Mouse (Mus musculus) natural killer cell, adult 2 months (primary cell): ENCODE measurements around the gene Sct.
A peak's percentile ranks its signal among the peaks of the same experiment; 100 is the strongest.

Source experiments
- DNase-seq, 2 experiments: peaks; one replicate each; pipeline ENCODE4 v3.0.0; 2022; ENCODE audit warnings: low spot score in 2 of 2

Gene Sct

DNA sequence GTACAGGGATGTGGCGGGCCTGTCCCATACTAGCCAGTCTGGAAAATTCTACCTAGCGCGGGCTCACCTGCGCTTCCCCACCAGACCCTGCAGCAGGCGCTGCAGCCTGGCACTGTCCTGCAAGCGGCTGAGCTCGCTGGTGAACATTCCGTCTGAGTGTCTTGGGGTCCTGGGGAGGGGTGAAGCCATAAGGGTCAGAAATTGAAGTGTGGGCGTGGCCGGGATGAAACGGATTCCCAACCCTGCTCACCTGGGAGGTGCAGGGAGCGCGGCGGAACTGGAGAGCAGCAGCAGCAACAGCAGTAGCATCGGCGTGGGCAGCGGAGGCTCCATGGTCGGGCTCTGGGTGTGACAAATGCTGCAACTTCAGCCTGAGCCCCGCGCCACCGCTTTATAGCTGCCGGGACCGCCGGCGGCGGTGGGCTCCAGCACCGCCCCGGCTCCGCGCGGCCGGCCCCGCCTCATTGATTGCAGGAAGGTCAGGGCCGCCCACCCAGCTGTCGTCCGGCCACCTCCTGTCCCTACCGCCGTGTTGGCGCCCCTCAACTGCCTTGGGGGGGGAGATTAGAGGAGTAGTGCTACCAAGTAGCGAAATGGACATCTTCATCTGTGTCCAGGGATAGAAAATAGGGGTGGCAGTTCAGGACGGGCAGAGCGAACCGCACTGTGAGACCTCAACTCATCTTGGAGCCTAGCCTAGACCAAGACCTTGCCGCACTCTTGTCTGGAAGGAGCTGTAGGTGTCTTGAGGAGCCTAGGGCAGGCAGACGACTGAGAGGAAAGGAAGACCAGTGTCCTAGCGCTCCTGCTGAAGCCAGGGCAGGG, at the start of gene Sct:
Gene Sct (minus strand): TSS at position 368 of the 825 bp plus-strand sequence.
- DNase-seq: no peak

DNA sequence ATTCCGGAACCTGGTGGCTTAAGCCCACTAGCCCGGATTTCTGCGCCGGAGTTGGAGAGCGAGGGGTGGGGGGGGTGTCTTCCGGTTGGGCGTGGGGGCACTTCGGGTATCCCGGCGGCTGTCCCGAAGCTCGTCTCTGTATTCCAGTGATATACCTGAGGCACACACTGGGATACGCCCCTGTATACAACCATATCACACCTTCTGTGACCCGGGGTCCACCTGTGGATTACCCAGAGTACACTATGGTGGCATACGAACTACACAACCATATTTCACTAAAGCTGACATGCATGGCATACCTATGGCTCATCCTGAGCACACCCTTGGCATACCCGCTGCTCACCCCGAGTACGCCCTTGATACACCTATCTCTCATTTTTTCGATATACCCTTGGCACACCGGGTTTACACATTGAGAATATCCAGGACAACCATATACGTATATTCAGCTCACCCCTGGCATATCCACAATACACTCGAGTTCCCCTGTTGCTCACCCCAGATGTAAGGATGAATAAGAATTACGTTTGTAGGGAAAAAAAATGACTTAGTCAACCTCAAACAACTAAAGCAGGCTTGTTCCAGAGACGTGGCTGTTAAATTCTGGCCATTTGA, 49.5 kb upstream of the Sct start:
- no peak for DNase-seq

DNA sequence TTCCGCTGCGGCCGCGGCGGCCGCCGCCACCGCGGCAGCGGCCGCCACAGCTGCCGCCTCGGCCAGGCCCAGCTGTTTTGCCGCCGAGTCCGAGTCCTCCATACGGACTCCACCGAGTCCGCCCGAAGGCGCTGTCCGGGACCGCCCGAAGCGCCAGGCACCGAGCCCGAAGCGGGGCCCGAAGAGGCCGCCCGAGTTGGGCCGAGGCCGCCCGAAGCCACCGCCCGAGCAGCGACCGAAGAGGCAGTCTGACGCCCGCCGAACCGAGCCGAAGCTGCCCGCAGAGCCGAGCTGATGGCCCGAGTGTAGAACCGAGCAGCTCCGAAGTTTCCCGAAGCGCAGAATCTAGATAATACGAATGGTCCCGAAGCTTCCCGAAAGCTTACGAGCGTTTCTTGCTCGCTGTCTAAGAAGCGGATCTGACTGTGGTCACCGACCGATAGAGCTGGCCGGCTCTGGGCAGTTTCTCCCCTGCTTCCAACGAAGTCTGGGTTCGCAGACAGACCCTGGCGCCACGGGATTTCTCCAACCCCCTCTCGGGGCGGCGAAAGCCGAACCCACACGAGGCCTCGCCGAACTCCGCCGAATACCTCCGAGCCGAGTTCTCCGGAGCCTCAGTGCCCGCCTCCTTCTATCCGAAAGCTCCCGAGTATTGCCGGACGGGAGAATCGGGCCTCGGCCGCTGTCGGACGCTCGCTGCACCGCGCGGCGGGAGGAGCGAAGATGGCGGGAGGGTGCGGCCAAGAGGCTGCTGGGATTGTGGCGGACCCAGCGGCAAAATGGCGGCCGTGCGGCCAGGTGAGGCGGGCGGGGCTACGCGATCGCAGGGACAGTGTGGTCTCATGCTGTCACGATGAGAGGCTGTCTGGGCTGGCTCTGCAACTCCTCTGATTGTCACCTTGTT, 48.8 kb upstream of the Sct start, which contains the start of the genes Deaf1 and Tmem80:
Gene Deaf1 (minus strand): TSS at position 222 of the 904 bp plus-strand sequence.
Gene Tmem80 (plus strand): TSS at position 271 of the 904 bp plus-strand sequence.
- peak; percentile 99 for DNase-seq

DNA sequence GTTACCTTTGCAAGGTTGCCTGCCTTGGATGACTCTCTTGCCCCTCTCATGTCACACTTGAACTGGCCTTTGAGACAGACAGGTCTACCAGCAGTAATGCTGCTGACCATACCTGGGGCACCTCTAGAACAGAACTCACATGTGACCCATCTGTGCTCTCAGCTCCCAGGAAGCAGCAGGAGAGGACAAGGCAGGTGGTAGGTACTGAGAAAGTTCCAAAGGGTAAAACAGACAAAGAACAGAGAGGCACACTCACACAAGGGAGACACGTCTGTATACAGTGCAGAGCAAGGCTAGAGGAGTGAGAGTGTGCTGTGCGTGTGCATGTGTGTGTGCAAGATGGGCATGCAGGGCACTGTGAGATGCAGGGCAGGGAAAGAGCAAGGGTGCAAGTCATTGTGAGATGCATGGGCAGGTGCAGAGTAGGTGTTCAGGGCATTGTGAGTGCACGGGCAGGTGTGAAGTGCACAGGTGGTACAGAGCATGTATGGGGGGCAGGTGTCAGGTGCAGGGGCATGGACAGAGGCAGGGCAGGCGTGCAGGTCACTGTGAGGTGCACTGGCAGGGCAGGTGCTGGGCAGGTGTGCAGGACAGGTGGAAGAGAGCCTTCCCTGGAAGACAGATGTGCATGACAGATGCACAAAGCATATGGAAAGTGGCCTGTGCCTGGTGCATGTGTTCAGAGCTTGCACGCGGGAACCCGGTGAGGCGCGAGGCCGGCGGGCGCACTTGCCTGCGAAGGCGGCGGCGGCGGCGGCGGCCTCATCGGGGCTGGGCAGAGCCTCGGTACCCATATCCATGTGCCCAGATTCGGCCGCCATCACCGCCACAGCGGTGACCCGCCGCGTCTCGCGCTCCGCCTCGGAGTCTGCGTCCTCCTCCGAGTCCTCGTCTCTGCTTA, 47.9 kb upstream of the Sct start:
- DNase-seq: peak in 1 of 2 experiments; percentile 10

DNA sequence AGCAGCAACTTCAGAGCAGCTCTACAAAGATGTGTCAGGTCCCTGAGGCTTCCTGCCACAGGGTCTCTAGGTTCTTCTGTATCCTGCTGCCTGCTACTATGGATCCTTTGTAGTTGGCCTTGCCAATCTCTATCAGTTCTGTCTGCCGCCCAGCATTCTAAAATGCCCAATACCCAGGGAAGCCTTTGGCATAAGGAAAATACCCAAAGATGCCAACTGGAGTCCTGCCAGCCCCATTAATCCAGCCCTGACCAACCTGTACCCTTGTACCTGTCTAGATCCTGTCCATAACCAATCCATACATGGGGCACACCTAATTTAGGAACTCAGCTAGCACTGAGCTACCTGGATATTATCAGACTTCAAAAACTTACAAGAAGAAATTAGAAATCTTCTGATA, 45.8 kb upstream of the Sct start:
- no peak for DNase-seq

DNA sequence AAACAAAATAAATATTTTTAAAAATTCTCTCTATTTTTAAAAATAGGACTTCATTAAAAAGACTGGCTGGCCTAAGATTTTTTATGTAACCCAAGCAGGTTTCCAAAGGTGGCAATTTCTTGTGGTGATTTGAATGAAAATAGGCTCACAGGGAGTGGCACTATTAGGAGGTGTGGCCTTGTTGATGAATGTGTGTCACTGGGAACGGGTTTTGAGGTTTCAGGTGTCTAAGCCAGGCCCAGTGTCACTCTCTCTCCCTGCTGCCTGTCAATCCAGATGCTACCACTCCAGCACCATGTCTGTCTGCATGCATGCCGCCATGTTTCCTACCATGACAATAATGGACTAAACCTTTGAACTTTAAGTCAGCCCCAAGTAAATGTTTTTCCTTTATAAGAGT, 40.5 kb upstream of the Sct start:
- DNase-seq: no peak

DNA sequence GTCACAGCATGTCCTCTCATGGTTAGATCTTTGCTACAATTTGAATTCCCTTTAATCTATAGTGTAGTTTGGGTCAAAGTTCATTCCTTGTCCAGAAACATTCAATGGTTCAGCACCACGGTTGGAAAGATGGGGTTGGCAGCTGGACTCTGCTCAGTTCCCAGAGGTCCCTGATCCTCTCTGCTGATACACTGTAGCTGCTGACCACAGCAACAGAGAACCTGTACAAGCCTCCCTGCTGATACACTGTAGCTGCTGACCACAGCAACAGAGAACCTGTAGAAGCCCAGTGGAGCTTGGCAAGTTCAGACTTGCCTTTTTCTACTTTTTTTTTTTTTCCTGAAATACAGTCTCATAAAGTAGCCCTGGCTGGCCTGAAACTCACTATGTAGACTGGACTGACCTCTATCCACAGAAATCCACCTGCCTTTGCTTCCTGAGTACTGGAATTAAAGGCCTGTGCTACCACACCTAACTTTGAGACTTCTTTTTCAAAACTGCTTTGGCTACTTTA, 38.7 kb upstream of the Sct start:
- DNase-seq: no peak

DNA sequence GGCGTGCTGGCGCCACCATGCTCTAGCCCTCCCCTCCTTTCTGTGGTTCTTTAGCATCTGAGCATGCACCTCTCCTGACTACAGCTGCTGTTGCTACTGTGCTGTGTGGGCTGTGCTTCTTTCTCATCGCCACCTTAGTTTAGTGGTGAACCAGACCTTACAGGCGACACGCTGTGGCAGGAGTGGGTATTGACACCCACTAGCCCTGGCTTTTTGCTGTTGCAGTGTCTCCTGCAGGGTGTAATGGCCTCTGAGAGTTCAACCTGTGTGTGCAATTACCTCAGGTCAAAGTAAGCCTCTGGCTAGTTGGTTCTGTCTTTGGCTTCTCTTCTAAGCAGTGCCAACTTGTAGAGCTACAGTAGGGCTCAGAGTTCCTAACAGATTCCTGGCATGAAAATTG, 37.0 kb upstream of the Sct start:
- DNase-seq: peak; percentile 57 to 67

DNA sequence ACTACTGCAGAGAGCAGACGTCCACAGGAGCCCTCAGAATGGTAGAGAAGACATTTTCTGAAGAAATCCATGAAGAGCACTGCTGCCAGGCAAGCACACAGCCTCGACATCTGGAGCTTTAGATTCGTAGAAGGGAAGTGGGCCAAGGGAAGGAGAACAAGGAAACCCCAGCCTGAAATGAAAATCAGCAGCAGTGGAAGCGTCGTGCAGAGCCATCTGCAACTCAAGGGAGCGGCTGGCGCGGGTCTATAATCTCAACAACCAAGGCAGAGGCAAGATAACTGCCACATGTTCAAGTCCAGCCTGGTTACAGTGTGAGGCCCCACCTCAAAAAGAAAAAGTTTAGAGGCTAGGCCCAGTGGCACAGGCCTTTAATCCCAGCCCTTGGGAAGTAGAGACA, 36.1 kb upstream of the Sct start:
- DNase-seq: no peak

DNA sequence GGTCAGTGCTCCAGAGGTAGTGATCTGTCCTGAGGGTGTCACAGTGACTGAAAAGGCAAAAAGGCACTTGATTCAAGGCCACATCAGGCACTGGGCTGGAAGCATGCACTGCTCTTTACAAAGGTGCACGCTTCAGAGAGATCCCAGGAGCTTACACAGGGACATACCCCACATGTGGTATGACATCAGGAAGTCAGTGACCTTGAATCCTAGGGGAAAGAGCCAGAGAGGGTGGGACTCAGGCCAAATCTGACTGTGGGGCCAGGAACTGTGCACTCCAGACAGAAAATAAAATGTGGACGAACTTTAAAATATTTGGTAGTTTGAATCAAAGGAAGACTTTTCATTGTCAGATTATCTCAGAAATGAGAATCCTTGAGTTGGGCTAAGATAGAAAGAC, 35.5 kb upstream of the Sct start:
- DNase-seq: no peak

DNA sequence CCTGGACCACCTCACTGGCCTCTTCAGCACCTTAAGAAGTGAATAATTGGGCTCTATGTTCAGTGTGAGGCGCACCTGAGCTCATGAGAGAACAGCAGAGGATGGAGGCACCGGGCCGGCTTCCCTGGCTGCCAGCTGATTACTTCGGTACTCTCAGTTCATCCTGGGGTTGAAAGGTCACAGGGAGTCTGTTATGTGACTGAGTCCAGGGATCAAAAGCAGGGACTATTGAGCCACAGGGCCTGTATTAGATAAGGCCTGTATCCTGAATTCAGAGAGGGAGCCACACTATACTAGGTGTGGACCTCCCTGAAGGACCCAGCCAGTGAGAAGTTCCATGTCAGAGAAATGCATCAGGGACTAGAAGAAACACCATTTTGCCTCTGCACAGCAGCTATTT, 25.6 kb upstream of the Sct start:
- DNase-seq: no peak

DNA sequence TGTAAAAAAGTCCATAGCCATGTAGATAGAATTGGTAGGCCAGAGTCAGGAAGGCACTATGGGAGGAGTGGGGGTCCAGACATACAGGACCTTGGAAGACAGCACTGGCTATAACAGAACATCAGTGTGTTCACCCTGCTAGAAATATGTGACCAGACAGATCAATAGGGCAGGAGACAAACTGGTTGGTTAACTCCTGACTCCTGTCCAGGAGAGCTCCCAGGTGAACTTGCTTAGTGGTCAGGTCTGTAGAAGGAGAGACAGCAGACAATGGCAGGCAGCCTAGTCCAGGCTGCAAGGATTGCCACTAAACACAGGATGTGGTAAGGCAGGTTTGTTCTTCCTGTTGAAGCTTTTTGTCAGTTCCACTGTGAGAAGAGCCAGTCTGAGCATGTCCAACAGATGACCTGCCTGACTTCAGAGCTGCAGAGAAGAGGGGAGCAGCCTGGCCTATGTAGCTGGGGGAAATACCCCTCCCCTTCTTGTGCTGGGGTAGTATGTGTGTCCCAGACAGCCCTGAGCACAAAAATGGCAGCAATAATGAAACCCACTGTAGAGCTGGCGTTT, 23.9 kb upstream of the Sct start:
- peak; percentile 51 to 72 for DNase-seq

DNA sequence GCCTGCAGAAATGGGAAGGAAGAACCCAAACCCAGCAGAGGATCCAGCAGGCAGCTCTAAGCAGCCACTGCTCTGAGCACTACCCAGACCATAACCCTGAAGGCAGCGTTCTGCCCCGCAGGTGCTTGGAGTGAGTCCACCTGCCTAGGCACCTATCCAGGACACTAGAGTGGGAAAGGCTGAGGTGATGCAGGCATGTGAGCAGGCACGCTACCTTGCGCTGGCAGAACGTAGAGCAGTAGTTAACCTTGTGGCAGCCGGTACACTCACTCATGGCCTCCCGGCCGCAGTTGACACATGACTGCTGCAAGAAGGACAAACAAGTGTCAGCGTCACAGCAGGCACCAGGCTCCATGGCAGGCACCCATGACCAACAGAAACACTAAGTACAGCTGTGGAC, 22.5 kb upstream of the Sct start:
- no peak for DNase-seq

DNA sequence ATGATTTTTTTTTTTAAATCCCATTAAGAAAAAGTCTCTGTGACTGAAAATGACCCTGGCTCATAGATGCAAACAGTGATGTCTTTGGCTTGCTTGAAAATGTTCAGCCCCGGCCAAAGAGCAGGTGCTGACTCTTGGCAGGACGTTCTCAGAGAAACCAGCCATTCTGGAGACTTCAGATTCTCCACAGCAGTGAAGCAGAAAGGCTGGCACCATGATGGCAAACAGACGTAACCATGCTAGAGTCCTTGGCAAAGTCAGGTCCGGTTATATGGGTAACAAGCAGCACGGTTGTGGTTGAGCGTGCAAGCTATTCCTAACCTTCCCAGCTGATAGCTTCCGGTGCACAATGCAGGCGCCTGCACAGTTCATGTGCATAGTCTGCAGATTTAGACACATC, 20.2 kb upstream of the Sct start:
- DNase-seq: no peak

DNA sequence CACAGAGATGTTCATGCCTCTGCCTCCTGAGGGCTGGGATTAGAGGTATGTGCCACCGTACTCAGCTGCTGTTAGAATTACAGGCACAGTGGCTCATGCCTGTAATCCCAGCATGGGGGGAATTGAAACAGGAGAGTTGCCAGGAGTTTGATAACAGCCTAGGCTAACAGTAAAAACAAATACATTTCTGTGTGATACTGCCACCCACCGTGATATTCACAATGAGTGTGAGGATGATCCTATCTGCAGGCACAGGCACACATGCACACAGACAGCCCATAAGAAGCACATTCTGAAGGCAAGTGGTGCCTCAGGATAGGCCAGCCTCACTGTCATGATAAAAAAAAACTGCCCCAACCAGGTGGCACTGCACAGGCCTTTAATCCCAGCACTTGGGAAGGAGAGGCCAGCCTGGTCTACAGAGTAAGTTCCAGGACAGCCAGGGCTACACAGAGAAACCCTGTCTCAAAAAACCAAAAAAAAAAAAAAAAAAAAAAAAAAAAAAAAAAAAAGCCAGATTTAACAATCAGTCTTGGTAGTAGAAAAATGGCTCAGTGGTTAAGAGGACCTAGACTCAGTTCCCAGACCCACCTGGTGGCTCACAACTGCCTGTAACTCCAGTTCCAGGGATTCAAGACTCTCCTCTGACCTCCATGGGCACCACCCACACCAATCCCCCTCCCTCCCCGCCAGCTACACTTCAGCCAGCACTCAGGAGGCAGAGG, 19.2 kb upstream of the Sct start:
- DNase-seq: no peak

DNA sequence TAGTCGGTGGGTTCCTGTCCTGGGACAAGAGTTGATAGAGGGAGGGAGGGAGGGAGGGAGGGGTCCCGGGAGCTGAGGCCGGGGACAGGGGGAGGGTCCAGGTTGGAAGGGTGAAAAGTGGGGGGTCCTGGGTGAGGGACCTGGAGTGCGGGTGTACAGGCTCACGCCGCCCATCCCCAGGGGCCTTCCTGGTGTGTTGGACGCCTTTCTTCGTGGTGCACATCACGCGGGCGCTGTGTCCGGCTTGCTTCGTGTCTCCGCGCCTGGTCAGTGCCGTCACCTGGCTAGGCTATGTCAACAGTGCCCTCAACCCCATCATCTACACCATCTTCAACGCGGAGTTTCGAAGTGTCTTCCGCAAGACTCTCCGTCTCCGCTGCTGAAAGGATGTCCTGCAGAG, 15.5 kb upstream of the Sct start:
- DNase-seq: peak in 1 of 2 experiments; percentile 26

DNA sequence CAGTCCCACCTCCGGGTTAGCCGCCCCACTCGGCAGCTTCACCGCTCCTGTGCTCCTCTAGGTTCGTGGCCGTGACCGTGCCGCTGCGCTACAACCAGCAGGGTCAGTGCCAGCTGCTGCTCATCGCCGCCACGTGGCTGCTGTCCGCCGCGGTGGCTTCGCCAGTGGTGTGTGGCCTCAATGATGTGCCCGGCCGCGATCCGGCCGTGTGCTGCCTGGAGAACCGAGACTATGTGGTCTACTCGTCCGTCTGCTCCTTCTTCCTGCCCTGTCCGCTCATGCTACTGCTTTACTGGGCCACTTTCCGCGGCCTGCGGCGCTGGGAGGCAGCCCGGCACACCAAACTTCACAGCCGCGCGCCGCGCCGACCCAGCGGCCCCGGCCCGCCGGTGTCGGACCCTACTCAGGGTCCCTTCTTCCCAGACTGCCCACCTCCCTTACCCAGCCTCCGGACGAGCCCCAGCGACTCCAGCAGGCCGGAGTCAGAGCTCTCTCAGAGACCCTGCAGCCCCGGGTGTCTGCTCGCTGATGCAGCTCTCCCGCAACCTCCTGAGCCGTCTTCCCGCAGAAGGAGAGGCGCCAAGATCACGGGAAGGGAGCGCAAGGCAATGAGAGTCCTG, 15.0 kb upstream of the Sct start:
- DNase-seq: peak in 1 of 2 experiments; percentile 35

DNA sequence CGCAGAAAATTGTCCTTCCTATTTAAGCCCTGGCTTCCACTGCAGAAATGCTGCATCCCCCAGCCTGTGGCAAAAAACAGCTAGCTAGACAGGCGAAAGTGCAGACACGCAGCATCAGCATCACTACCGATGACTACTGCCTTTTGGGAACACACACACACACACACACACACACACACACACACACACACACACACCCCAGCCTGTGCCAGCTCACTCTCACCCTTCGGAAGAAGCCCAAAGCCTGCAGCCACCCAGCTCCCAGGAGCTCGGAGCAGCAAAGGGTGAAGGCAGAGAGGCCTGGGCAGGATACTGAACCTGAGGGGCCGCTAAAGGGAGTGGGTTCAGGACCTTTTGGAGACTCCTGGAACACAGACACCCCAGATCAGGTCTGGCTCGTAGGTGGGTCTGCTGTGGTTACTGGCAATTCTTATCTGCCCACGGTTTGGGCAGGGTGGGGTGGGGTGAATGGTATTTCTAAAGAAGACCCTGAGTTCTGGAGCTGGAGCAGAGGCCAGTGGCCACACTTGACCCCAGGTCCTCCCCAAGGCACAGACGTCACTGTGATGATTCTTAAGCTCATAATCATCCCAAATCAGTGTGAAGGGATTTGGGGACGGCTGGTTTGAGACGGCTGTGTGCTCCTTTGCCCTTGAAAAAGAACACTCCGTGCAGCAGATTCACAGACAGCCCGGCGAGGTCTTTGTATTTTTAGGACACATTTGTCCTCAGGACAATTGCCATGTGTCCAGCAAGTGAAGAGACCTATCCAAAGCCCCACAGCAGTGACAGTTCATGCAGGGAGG, 13.9 kb upstream of the Sct start:
- no peak for DNase-seq
